Mouse (Mus musculus): ENCODE data around the gene Zfp740. TPM values are rescaled to one million over a fixed set of nuclear protein-coding genes. Genes with fewer than 3 reads are reported as not detected.
A peak's percentile ranks its signal among the peaks of the same experiment; 100 is the strongest.
"Not testable (repeated sequence)": the region's sequence is repeated elsewhere in the genome, so short reads cannot be mapped to it uniquely, and the experiment has no call there.

The Zfp740 gene
- total and polyA plus RNA-seq, 3 experiments = 32.1 to 46.1 (median 37.4) TPM

DNA sequence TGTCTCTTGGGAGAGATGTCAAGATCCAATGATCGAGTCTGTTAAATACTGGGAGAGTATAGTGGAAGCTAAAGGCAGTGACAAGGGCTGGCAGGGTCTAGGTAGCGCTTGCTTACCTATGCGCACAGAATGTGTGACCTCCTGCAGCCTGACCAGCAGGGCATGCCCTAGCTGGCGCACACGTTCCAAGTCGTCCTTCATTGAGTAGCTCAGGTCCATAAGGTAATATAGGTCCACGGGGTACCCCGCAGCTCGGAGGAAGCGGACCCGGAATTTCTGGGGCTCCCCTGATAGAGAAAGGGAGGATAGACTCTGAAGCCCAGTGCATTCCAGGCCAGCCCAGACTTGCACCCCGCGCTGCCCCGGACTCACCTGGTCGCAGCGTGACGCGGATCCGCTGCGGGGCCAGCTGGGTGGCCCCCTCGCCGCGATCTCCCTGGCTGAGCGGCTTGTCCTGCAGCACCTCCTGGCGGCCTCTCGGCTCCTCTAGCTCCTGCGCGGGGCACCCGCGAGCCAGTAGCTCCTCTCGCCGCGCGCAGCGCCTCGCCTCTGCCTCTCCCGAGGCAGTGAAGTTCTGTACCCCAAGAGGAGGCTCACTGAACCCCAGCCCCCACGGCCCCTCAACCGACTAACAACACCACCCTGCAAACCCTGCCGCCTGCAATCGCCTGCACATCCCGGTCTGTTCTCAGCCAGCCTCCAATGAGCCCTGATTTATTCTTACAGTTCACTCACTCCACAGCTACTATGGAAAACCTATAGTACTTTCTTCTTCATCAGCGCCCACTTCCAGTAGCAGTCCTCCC, 21.3 kb downstream of the Zfp740 start:
- H3K27ac ChIP-seq (ENCODE audit: insufficient read depth, low read depth) = no peak overlapping the region
- H3K79me2 ChIP-seq (replicated peaks; ENCODE audit: control insufficient read depth, extremely low read depth, insufficient read depth, poor library complexity, severe bottlenecking) = no peaks in the 10 kb centered on the region
- H3K9me3 ChIP-seq (replicated peaks; ENCODE audit: low read length) = peaks cover 4% of the 10 kb centered on the region
- H3K4me1 ChIP-seq (ENCODE audit: control insufficient read depth in 1 of 2, insufficient read depth in 2 of 2) = peaks cover 4 to 13% of the 10 kb centered on the region in 2 experiments
- dilution Hi-C loops (cut with MboI; ENCODE audit: extremely low pct_ligation_motif_present, extremely low pct_unique_long_range_greater_than_20kb, low sequenced_read_pairs) = no loop called here
- H3K9ac ChIP-seq (ENCODE audit: insufficient read depth, low read depth) = no peak overlapping the region
- DNase-seq (ENCODE audit: extremely low read depth) = no peak
- H3K4me2 ChIP-seq (ENCODE audit: insufficient read depth, low read depth, poor library complexity, severe bottlenecking) = no peak overlapping the region
- H3K27me3 ChIP-seq (replicated peaks) = peaks cover 14% of the 10 kb centered on the region
- in situ Hi-C loops (cut with MboI; ENCODE audit: low pct_ligation_motif_present, low pct_unique_long_range_greater_than_20kb, low sequenced_read_pairs) = no loop called here
- TF ChIP-seq MXI1 (IDR thresholded peaks at IDR 0.05; ENCODE audit: low read depth, low read length) (0 out of 2 replicates have a peak, but pooled peaks have one; percentile 7), NELFE (IDR thresholded peaks at IDR 0.05; ENCODE audit: low read depth, low read length) (no peak)
- no peak overlapping the region for H3K4me3 ChIP-seq (replicated peaks in 1 of 3; ENCODE audit: low read depth in 2 of 3, low read length in 2 of 3, poor library complexity in 1 of 3)
- no peaks in the 10 kb centered on the region for H3K36me3 ChIP-seq (replicated peaks in 1 of 2; ENCODE audit: control insufficient read depth in 1 of 2, insufficient read depth in 1 of 2, low read length in 1 of 2)

GRCm38 (mm10) chr15:102224992-102225617, 22.1 kb downstream of the Zfp740 start:
- in situ Hi-C loops (cut with MboI; ENCODE audit: low pct_ligation_motif_present, low pct_unique_long_range_greater_than_20kb, low sequenced_read_pairs) (no loop called here), dilution Hi-C loops (cut with MboI; ENCODE audit: extremely low pct_ligation_motif_present, extremely low pct_unique_long_range_greater_than_20kb, low sequenced_read_pairs) (no loop called here)
- DNase-seq (ENCODE audit: extremely low read depth) = peak; percentile 86
- no peak overlapping the region for H3K4me3 ChIP-seq (replicated peaks in 1 of 3; ENCODE audit: low read depth in 2 of 3, low read length in 2 of 3, poor library complexity in 1 of 3)
- peaks cover 4% of the 10 kb centered on the region for H3K9me3 ChIP-seq (replicated peaks; ENCODE audit: low read length)
- no peaks in the 10 kb centered on the region for H3K79me2 ChIP-seq (replicated peaks; ENCODE audit: control insufficient read depth, extremely low read depth, insufficient read depth, poor library complexity, severe bottlenecking)
- H3K9ac ChIP-seq (ENCODE audit: insufficient read depth, low read depth) = no peak overlapping the region
- peaks cover 14% of the 10 kb centered on the region for H3K27me3 ChIP-seq (replicated peaks)
- peak overlapping the region; percentile 46 for H3K4me2 ChIP-seq (ENCODE audit: insufficient read depth, low read depth, poor library complexity, severe bottlenecking)
- no peaks in the 10 kb centered on the region for H3K36me3 ChIP-seq (replicated peaks in 1 of 2; ENCODE audit: control insufficient read depth in 1 of 2, insufficient read depth in 1 of 2, low read length in 1 of 2)
- no peak overlapping the region for H3K27ac ChIP-seq (ENCODE audit: insufficient read depth, low read depth)
- peaks cover 4 to 13% of the 10 kb centered on the region in 2 experiments for H3K4me1 ChIP-seq (ENCODE audit: control insufficient read depth in 1 of 2, insufficient read depth in 2 of 2)
- TF ChIP-seq SMC3 (IDR thresholded peaks at IDR 0.05; ENCODE audit: low read depth, low read length) = no peak
- TF ChIP-seq RAD21 (IDR thresholded peaks at IDR 0.05; ENCODE audit: low read depth, low read length) = no peak; the same call in 1 of the 2 replicates
- TF ChIP-seq KAT2A (IDR thresholded peaks at IDR 0.05; ENCODE audit: insufficient replicate concordance, low read length) = 0 out of 2 replicates have a peak, but pooled peaks have one; percentile 36
- 0 out of 2 replicates have a peak, but pooled peaks have one; percentile 25 for TF ChIP-seq MXI1 (IDR thresholded peaks at IDR 0.05; ENCODE audit: low read depth, low read length)
- TF ChIP-seq ETS1 (conservative IDR thresholded peaks at IDR 0.05; ENCODE audit: low read depth, low read length) = peak; percentile 52
- TF ChIP-seq MYC (IDR thresholded peaks at IDR 0.05; ENCODE audit: low read depth, low read length) = no peak
- TF ChIP-seq BHLHE40 (IDR thresholded peaks at IDR 0.05; ENCODE audit: low read depth, low read length) = peak; percentile 94
- no peak for TF ChIP-seq ZMIZ1 (IDR thresholded peaks at IDR 0.05; ENCODE audit: low read depth, low read length)
- peak; percentile 87 for TF ChIP-seq ZNF384 (IDR thresholded peaks at IDR 0.05; ENCODE audit: low read depth, low read length)
- 0 out of 2 replicates have a peak, but pooled peaks have one; percentile 49 for TF ChIP-seq MAFK (IDR thresholded peaks at IDR 0.05; ENCODE audit: insufficient replicate concordance, low read length)
- no peak for TF ChIP-seq RCOR1 (conservative IDR thresholded peaks at IDR 0.05; ENCODE audit: low read depth, low read length)
- TF ChIP-seq MAX (IDR thresholded peaks at IDR 0.05; ENCODE audit: low read length) = peak; percentile 53; the same call in 1 of the 2 replicates
- TF ChIP-seq EP300 (IDR thresholded peaks at IDR 0.05; ENCODE audit: low read length) = peak; percentile 17; the same call in 1 of the 2 replicates
- TF ChIP-seq NELFE (IDR thresholded peaks at IDR 0.05; ENCODE audit: low read depth, low read length) = no peak
- peak; percentile 54; the same call in 1 of the 2 replicates for TF ChIP-seq TCF12 (IDR thresholded peaks at IDR 0.05; ENCODE audit: low read depth, low read length)
- TF ChIP-seq NRF1 (IDR thresholded peaks at IDR 0.05; ENCODE audit: low read depth, low read length) = peak; percentile 52; the same call in 1 of the 2 replicates
- 0 out of 2 replicates have a peak, but pooled peaks have one; percentile 17 for TF ChIP-seq IRF4 (IDR thresholded peaks at IDR 0.05; ENCODE audit: low read depth, low read length)

GRCm38 (mm10) chr15:102225619-102226018, 22.6 kb downstream of the Zfp740 start:
- dilution Hi-C loops (cut with MboI; ENCODE audit: extremely low pct_ligation_motif_present, extremely low pct_unique_long_range_greater_than_20kb, low sequenced_read_pairs); DNase-seq (ENCODE audit: extremely low read depth); H3K27ac ChIP-seq (ENCODE audit: insufficient read depth, low read depth); H3K9ac ChIP-seq (ENCODE audit: insufficient read depth, low read depth); H3K9me3 ChIP-seq (replicated peaks; ENCODE audit: low read length); in situ Hi-C loops (cut with MboI; ENCODE audit: low pct_ligation_motif_present, low pct_unique_long_range_greater_than_20kb, low sequenced_read_pairs); H3K79me2 ChIP-seq (replicated peaks; ENCODE audit: control insufficient read depth, extremely low read depth, insufficient read depth, poor library complexity, severe bottlenecking); H3K4me3 ChIP-seq (replicated peaks in 1 of 3; ENCODE audit: low read depth in 2 of 3, low read length in 2 of 3, poor library complexity in 1 of 3); H3K36me3 ChIP-seq (replicated peaks in 1 of 2; ENCODE audit: control insufficient read depth in 1 of 2, insufficient read depth in 1 of 2, low read length in 1 of 2): not testable (repeated sequence)
- H3K27me3 ChIP-seq (replicated peaks) = peaks cover 14% of the 10 kb centered on the region
- peak overlapping the region; percentile 46; the same call in 1 of the 2 replicates for H3K4me2 ChIP-seq (ENCODE audit: insufficient read depth, low read depth, poor library complexity, severe bottlenecking)
- H3K4me1 ChIP-seq (ENCODE audit: control insufficient read depth in 1 of 2, insufficient read depth in 2 of 2) = peaks cover 7 to 15% of the 10 kb centered on the region in 2 experiments

All from CH12.LX (cell line).